Mouse (Mus musculus): ENCODE data around the gene Nubp1. TPM values are rescaled to one million over a fixed set of nuclear protein-coding genes. Genes with fewer than 3 reads are reported as not detected.

Gene Nubp1
- total RNA-seq, 2 experiments from 2014 or later: 17.2 to 17.8 TPM

DNA sequence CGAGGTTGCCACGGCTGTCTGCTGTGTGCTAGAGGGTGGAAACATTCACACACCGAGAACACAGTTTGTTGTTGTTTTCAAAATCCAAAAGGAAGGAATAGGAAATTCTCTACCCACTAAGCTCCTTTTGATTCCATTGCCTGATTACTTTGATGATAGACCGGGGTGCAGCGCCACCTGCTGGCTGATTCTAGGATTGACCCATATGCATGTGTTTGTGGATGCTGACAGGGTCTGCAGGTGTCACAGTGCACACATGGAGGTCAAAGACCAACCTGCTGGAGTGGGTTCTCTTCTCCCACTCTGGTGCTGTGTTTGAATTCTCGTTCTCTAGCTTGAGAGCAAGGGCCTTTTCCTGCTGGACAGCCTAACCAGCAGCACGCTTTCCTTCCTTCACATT, 12.6 kb upstream of the Nubp1 start:
- peak; percentile 82 to 90 for DNase-seq (ENCODE audit: low spot score in 2 of 2)
- intact Hi-C loops (cut with DNase I): loop anchor here (5.0 kb wide), 2 partner anchors 117 to 312 kb away; no protein-coding TSS in a partner anchor

DNA sequence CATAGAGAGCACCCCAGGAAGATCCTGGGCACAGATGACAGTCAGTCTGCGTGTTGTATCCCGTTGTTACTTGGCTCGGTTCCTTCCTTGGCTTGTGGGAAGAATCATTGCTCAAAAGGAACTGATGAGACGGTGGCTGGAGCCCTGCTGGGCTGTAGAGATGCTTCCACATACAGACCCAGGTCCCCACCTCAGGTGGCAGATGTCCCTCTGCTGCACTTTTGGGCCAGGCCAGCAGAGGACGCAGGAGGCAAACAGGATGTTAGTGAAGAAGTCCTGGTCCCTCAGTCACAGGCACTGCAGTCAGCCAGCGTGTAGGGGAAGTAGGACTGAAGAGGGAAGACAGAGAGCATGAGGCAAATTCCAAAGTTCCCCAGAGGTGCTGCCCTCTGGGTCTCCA, 4.2 kb downstream of the Nubp1 start:
- peak; percentile 35 to 56 for DNase-seq (ENCODE audit: low spot score in 2 of 2)
- intact Hi-C loops (cut with DNase I): loop anchor here (2.0 kb wide), 1 partner anchor 105 kb away; no protein-coding TSS in a partner anchor

GRCm38 (mm10) chr16:10416866-10417265, 5.1 kb downstream of the Nubp1 start:
- intact Hi-C loops (cut with DNase I): loop anchor here (2.0 kb wide), 1 partner anchor 104 kb away; no protein-coding TSS in a partner anchor

DNA sequence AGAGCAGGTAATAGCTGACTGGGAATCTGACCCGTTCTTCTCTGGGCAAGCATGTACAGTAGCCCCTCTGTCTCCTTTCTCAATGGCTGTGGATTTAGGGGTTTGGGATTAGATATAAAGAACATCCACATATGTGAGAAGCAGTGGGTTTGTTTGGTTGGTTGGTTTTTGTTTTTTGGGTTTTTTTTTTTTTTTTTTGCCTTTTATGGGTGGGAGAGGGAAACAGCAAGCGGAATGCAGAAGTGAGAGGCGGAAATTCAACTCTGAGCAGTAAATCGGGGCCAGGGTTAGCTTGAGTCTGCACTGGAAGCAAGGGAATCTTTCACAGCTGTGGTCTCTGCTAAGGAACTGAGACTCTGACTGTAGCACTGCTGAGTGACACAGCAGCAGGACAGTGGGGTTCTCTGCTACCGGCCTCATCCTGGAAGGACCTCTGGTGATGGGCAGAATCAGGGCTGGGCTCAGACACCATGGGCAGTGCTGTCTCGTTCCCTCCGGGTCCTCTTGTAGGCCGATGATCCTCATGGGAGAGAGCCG, 6.0 kb downstream of the Nubp1 start:
- intact Hi-C loops (cut with DNase I): loop anchor here (2.0 kb wide), 1 partner anchor 103 kb away; no protein-coding TSS in a partner anchor
- no peak for DNase-seq (ENCODE audit: low spot score in 2 of 2)

More at GRCm38 (mm10) chr16:10416866-10417265, 5.1 kb downstream of the Nubp1 start:
- DNase-seq (ENCODE audit: low spot score in 2 of 2): no peak

GRCm38 (mm10) chr16:10420447-10421054, 8.8 kb downstream of the Nubp1 start:
- intact Hi-C loops (cut with DNase I): no loop called here
- DNase-seq (ENCODE audit: low spot score in 2 of 2): no peak

- intact Hi-C loops (cut with DNase I): no loop called here
- no peak for DNase-seq (ENCODE audit: low spot score in 2 of 2)
These were observed 20.2 kb downstream of the Nubp1 start for GRCm38 (mm10) chr16:10431911-10432310.

GRCm38 (mm10) chr16:10432387-10432786, 20.6 kb downstream of the Nubp1 start:
- intact Hi-C loops (cut with DNase I): no loop called here
- DNase-seq (ENCODE audit: low spot score in 2 of 2): peak in 1 of 2 experiments; percentile 22

- intact Hi-C loops (cut with DNase I): no loop called here
- no peak for DNase-seq (ENCODE audit: low spot score in 2 of 2)
These were observed 21.6 kb downstream of the Nubp1 start for GRCm38 (mm10) chr16:10433344-10433743.

DNA sequence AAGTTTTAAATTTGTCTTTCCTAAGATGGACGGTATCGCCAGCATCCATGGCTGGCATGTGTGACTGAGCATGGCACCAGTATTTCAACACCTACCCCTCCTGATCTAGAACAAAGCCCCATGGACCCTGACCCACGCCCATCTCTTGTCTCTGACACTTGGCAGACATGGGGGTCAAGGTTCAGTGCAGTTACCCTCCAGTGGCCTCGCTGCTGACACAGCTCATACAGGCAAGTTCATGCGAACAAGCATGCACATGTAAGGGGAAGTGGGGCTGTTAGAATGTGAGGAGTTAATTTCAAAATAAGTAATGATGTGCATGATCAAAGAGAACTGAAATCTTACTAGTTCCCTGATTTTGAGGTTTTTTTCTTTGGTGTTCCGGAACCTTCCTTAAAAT, 24.4 kb downstream of the Nubp1 start:
- DNase-seq (ENCODE audit: low spot score in 2 of 2): no peak
- intact Hi-C loops (cut with DNase I): no loop called here

GRCm38 (mm10) chr16:10438055-10438454, 26.3 kb downstream of the Nubp1 start:
- intact Hi-C loops (cut with DNase I): no loop called here
- DNase-seq (ENCODE audit: low spot score in 2 of 2): no peak

DNA sequence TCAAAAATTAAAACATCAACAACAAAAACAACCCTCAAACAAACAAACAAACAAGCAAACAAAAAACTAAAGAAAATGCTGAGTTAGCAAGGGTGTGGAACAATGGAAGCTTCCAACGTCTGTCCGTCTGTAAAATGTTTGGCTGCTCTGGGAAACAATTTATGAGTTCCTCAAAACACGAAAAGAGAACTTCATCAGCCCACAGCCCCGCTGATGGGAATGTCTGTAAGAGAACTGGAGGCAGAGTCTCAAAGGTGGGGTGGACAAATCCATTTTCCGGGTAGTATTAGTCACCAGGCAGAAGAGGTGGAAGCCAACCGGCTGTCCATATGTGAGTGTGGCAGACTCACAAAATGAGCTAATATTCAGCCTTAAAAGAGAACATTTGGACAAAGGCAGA, 29.6 kb downstream of the Nubp1 start:
- no peak for DNase-seq (ENCODE audit: low spot score in 2 of 2)
- intact Hi-C loops (cut with DNase I): no loop called here

- no peak for DNase-seq (ENCODE audit: low spot score in 2 of 2)
- intact Hi-C loops (cut with DNase I): no loop called here
These were observed 30.0 kb downstream of the Nubp1 start for GRCm38 (mm10) chr16:10441761-10442160.

DNA sequence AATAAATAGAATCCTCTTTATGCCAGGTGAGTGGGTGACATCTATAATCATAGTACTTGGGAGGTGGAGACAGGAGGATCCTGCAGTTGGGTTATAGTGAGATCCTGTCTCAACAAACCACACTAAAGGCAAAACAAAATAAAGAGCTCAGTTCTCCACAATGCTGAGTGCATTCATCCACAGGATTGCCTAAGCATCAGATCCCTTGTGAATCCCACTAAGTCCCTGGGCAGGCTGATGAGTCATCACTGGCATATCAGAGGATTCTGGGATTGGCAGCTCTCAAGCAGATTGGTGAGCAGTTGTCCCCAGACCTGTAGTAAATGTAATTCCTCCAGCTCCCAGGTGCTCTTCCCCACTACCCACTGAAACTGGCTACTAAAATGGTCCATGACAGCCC, 32.0 kb downstream of the Nubp1 start:
- intact Hi-C loops (cut with DNase I): no loop called here
- DNase-seq (ENCODE audit: low spot score in 2 of 2): no peak

DNA sequence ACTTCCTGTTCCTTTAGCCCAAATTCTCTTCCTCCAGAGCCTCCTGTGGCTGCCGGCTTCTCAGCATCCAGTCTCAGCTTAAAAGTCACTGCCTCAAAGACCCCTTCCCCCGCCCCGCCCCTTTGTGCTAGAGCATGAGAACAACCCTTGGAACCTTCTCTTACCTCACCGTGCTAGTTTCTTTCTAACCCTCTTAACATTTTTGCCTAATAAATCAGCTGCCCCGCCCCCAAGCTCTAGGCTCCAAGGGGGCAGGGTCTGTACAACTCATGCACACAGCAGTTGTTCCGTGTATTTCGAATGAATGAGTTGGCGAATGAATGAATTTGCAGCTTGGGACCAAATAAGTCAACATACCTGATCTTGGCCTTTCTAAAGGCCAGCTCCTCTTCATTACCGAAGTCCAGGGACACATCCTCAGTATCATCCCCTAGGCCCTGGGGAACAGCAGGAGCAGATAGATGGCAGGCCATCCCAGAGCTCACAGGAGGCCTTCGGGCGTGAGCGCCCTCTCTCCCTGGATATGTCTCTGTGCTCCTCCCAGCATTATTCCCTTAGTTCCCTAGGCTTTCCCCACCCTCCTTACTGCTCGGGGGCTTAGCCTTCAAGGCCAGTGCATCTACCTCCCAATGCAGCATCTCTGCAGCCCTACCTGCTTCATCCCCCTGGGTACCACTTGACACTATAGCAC, 35.0 kb downstream of the Nubp1 start:
- no peak for DNase-seq (ENCODE audit: low spot score in 2 of 2)
- intact Hi-C loops (cut with DNase I): no loop called here

GRCm38 (mm10) chr16:10447264-10447594, 35.5 kb downstream of the Nubp1 start, which contains the start of gene Tvp23a:
Gene Tvp23a, minus strand, starts transcription at chr16:10447362.
- intact Hi-C loops (cut with DNase I): no loop called here
- DNase-seq (ENCODE audit: low spot score in 2 of 2): peak; percentile 88 to 91

- DNase-seq (ENCODE audit: low spot score in 2 of 2): no peak
- intact Hi-C loops (cut with DNase I): no loop called here
These were observed 36.0 kb downstream of the Nubp1 start for GRCm38 (mm10) chr16:10447781-10448180.

- no peak for DNase-seq (ENCODE audit: low spot score in 2 of 2)
- intact Hi-C loops (cut with DNase I): no loop called here
These were observed 37.2 kb downstream of the Nubp1 start for GRCm38 (mm10) chr16:10448931-10449330.

DNA sequence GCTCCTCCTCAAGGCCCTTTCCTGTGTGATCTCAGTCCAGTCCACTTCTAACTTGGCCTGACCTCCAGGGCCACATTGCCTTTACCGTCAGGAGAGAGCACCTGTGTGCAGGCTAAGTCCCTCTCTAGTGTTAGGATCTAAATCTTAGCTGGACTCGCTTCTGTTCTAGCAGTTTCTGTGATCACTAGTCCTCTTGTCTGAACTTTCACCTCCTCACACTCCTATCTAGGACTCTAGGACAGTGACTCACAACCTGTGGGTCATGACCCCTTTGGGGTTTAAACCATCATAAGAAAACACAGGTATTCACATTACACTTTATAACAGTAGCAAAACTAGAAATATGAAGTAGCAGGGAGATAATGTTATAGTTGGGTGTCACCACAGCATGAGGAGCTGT, 40.2 kb downstream of the Nubp1 start:
- intact Hi-C loops (cut with DNase I): no loop called here
- no peak for DNase-seq (ENCODE audit: low spot score in 2 of 2)

GRCm38 (mm10) chr16:10452445-10452896, 40.7 kb downstream of the Nubp1 start:
- DNase-seq (ENCODE audit: low spot score in 2 of 2): peak; percentile 82 to 87
- intact Hi-C loops (cut with DNase I): no loop called here

- intact Hi-C loops (cut with DNase I): no loop called here
- DNase-seq (ENCODE audit: low spot score in 2 of 2): no peak
These were observed 42.3 kb downstream of the Nubp1 start for GRCm38 (mm10) chr16:10453872-10454582.

Measured in left cerebral cortex, postnatal 14 days (tissue).